In the genomic region with DNA sequence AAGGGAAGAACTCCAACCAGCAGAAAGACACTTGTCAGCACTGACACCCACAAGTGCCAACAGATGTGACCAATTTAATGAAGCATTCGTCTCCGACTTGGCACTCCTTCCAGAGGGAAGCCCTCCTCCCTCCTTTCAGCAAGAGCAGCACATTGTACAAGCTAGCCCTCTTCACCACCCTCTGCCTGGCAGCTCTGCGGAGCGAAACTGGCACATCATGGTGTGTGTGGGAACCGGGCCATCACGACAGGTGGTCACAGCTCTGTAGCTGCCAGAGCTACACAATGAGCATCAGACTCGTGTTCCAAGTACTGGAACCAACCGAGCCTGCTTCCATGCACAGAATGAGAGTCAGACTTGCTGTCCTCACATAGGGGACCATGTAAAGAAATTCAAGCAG, we compare ENCODE assay signal across 8 mouse cellular contexts. TPM values are rescaled to one million over a fixed set of nuclear protein-coding genes. Genes with fewer than 3 reads are reported as not detected.
DNase-seq lines count a peak whose midpoint lies in the region; ATAC-seq and TF ChIP-seq lines count a peak whose summit lies in the region.

No protein-coding gene starts in this region.

- ATAC-seq in forebrain, embryonic 13.5 days: peak; percentile 99
- no peak for ATAC-seq in forebrain, embryonic 11.5 days (replicated peaks; ENCODE audit: low FRiP score)
- peak; percentile 80 for ATAC-seq in embryonic facial prominence, embryonic 15.5 days (ENCODE audit: insufficient number of reproducible peaks, low FRiP score, low TSS enrichment, low read depth)
- ATAC-seq in kidney, embryonic 16.5 days (ENCODE audit: low FRiP score, low TSS enrichment): no peak
- ATAC-seq in heart, embryonic 11.5 days (replicated peaks; ENCODE audit: insufficient number of reproducible peaks, low FRiP score, low TSS enrichment): no peak

- 58% methylated on average over 8 of the region's 8 CpGs for WGBS in forebrain, embryonic 13.5 days
- 97% methylated on average over 8 of the region's 8 CpGs for WGBS in forebrain, embryonic 11.5 days
- 80% methylated on average over 8 of the region's 8 CpGs for WGBS in embryonic facial prominence, embryonic 15.5 days
- WGBS in kidney, embryonic 16.5 days: 83% methylated on average over 8 of the region's 8 CpGs
- WGBS in heart, embryonic 11.5 days (ENCODE audit: insufficient replicate concordance): 83% methylated on average over 8 of the region's 8 CpGs

- H3K4me1 ChIP-seq in forebrain, embryonic 13.5 days: peaks cover 22% of the 10 kb centered on the region
- H3K4me1 ChIP-seq in forebrain, embryonic 11.5 days (replicated peaks; ENCODE audit: control insufficient read depth, insufficient read depth, low read length): no peaks in the 10 kb centered on the region
- 0 out of 2 replicates have a peak, but pooled peaks cover 2% of the 10 kb centered on the region for H3K4me1 ChIP-seq in embryonic facial prominence, embryonic 15.5 days
- 0 out of 2 replicates have a peak, but pooled peaks cover 4% of the 10 kb centered on the region for H3K4me1 ChIP-seq in kidney, embryonic 16.5 days (ENCODE audit: insufficient read depth, low read length)
- no peaks in the 10 kb centered on the region for H3K4me1 ChIP-seq in heart, embryonic 11.5 days (ENCODE audit: control insufficient read depth, insufficient read depth, low read length)

- H3K4me2 ChIP-seq in forebrain, embryonic 13.5 days: no peak overlapping the region
- no peak overlapping the region for H3K4me2 ChIP-seq in forebrain, embryonic 11.5 days (ENCODE audit: low read depth, low read length, severe bottlenecking)
- H3K4me2 ChIP-seq in embryonic facial prominence, embryonic 15.5 days (replicated peaks): no peak overlapping the region
- no peak overlapping the region for H3K4me2 ChIP-seq in kidney, embryonic 16.5 days (replicated peaks; ENCODE audit: low read depth, low read length)
- no peak overlapping the region for H3K4me2 ChIP-seq in heart, embryonic 11.5 days

- no peak overlapping the region for H3K4me3 ChIP-seq in forebrain, embryonic 13.5 days
- H3K4me3 ChIP-seq in forebrain, embryonic 11.5 days (ENCODE audit: low read depth, low read length): no peak overlapping the region
- H3K4me3 ChIP-seq in embryonic facial prominence, embryonic 15.5 days (replicated peaks): no peak overlapping the region
- no peak overlapping the region for H3K4me3 ChIP-seq in layer of hippocampus, adult 2 months
- no peak overlapping the region for H3K4me3 ChIP-seq in kidney, embryonic 16.5 days (ENCODE audit: low read length)
- no peak overlapping the region for H3K4me3 ChIP-seq in heart, embryonic 11.5 days (ENCODE audit: low read depth, low read length)

- TF ChIP-seq CTCF in layer of hippocampus, adult 2 months (conservative IDR thresholded peaks at IDR 0.05): no peak

- DNase-seq in forebrain, embryonic 11.5 days (ENCODE audit: low spot score): no peak
- peak; percentile 92 to 93 for DNase-seq in layer of hippocampus, adult 2 months (ENCODE audit: low spot score in 2 of 2)
- peak; percentile 15 for DNase-seq in retina, adult 2 months (ENCODE audit: low read depth, low spot score)
- DNase-seq in spleen, postnatal 10 days (ENCODE audit: low spot score in 2 of 2): no peak

- H3K9me3 ChIP-seq in forebrain, embryonic 13.5 days (replicated peaks): no peaks in the 10 kb centered on the region
- no peaks in the 10 kb centered on the region for H3K9me3 ChIP-seq in forebrain, embryonic 11.5 days (ENCODE audit: control insufficient read depth, low read length)
- no peaks in the 10 kb centered on the region for H3K9me3 ChIP-seq in embryonic facial prominence, embryonic 15.5 days (replicated peaks)
- no peaks in the 10 kb centered on the region for H3K9me3 ChIP-seq in kidney, embryonic 16.5 days (ENCODE audit: low read length)
- no peaks in the 10 kb centered on the region for H3K9me3 ChIP-seq in heart, embryonic 11.5 days (replicated peaks; ENCODE audit: control insufficient read depth, low read length)

- H3K36me3 ChIP-seq in forebrain, embryonic 13.5 days (ENCODE audit: poor library complexity, severe bottlenecking): peaks cover 17% of the 10 kb centered on the region
- H3K36me3 ChIP-seq in forebrain, embryonic 11.5 days (ENCODE audit: control insufficient read depth, insufficient read depth, low read length): no peaks in the 10 kb centered on the region
- peaks cover 10% of the 10 kb centered on the region for H3K36me3 ChIP-seq in embryonic facial prominence, embryonic 15.5 days
- H3K36me3 ChIP-seq in kidney, embryonic 16.5 days (ENCODE audit: insufficient read depth, low read length): peaks cover 4% of the 10 kb centered on the region; the same call in 1 of the 2 replicates
- peaks cover 2% of the 10 kb centered on the region; the same call in 1 of the 2 replicates for H3K36me3 ChIP-seq in heart, embryonic 11.5 days (ENCODE audit: control insufficient read depth, insufficient read depth, low read length)

- no peak overlapping the region for H3K9ac ChIP-seq in forebrain, embryonic 13.5 days
- H3K9ac ChIP-seq in forebrain, embryonic 11.5 days (ENCODE audit: low read length): no peak overlapping the region
- H3K9ac ChIP-seq in embryonic facial prominence, embryonic 15.5 days: no peak overlapping the region
- H3K9ac ChIP-seq in kidney, embryonic 16.5 days (replicated peaks; ENCODE audit: low read length): no peak overlapping the region
- H3K9ac ChIP-seq in heart, embryonic 11.5 days (ENCODE audit: low read depth, low read length): no peak overlapping the region

- no peak overlapping the region for H3K27ac ChIP-seq in forebrain, embryonic 13.5 days
- no peak overlapping the region for H3K27ac ChIP-seq in forebrain, embryonic 11.5 days (ENCODE audit: low read depth, low read length)
- H3K27ac ChIP-seq in embryonic facial prominence, embryonic 15.5 days (replicated peaks): no peak overlapping the region
- H3K27ac ChIP-seq in layer of hippocampus, adult 2 months: no peak overlapping the region
- no peak overlapping the region for H3K27ac ChIP-seq in kidney, embryonic 16.5 days (ENCODE audit: low read length)
- H3K27ac ChIP-seq in heart, embryonic 11.5 days (ENCODE audit: low read depth, low read length): no peak overlapping the region

- no peaks in the 10 kb centered on the region for H3K27me3 ChIP-seq in forebrain, embryonic 13.5 days
- no peaks in the 10 kb centered on the region for H3K27me3 ChIP-seq in forebrain, embryonic 11.5 days (ENCODE audit: control insufficient read depth, insufficient read depth, low read length)
- H3K27me3 ChIP-seq in embryonic facial prominence, embryonic 15.5 days: no peaks in the 10 kb centered on the region
- H3K27me3 ChIP-seq in kidney, embryonic 16.5 days (ENCODE audit: insufficient read depth, low read length): no peaks in the 10 kb centered on the region
- H3K27me3 ChIP-seq in heart, embryonic 11.5 days (ENCODE audit: control insufficient read depth, insufficient read depth, low read length): no peaks in the 10 kb centered on the region

RNA-seq across cellular contexts. Expression of a gene that starts 25.9 kb away (rescaled TPM):
- polyA plus RNA-seq in forebrain, embryonic 13.5 days (2015; fragmentation: Nextera tagmentation; extraction: Ambion mirVana): 32.4 and 39.9 TPM in 2 replicates
- polyA plus RNA-seq in forebrain, embryonic 11.5 days (2014; fragmentation: Nextera tagmentation; extraction: Ambion mirVana): 31.8 and 37.2 TPM in 2 replicates
- 24.2 and 25.2 TPM in 2 replicates for polyA plus RNA-seq in embryonic facial prominence, embryonic 15.5 days (2015; fragmentation: Nextera tagmentation; extraction: Ambion mirVana)
- 10 to 100 TPM; 19.0 to 23.0 TPM for total RNA-seq in layer of hippocampus, adult 2 months (2021)
- polyA plus RNA-seq in kidney, embryonic 16.5 days (2015; fragmentation: Nextera tagmentation; extraction: Ambion mirVana): 36.6 and 37.4 TPM in 2 replicates
- 21.7 and 23.9 TPM in 2 replicates for polyA plus RNA-seq in heart, embryonic 11.5 days (2014; fragmentation: Nextera tagmentation; extraction: Ambion mirVana)

RNA-seq across cellular contexts. Expression of a gene that starts 44.4 kb away (rescaled TPM):
- 5.0 and 5.2 TPM in 2 replicates for polyA plus RNA-seq in forebrain, embryonic 13.5 days (2015; fragmentation: Nextera tagmentation; extraction: Ambion mirVana)
- polyA plus RNA-seq in forebrain, embryonic 11.5 days (2014; fragmentation: Nextera tagmentation; extraction: Ambion mirVana): 5.9 and 6.5 TPM in 2 replicates
- 10.8 and 12.5 TPM in 2 replicates for polyA plus RNA-seq in embryonic facial prominence, embryonic 15.5 days (2015; fragmentation: Nextera tagmentation; extraction: Ambion mirVana)
- total RNA-seq in layer of hippocampus, adult 2 months (2021): 10 to 100 TPM; 32.1 to 34.3 TPM
- 19.2 and 20.5 TPM in 2 replicates for polyA plus RNA-seq in kidney, embryonic 16.5 days (2015; fragmentation: Nextera tagmentation; extraction: Ambion mirVana)
- polyA plus RNA-seq in heart, embryonic 11.5 days (2014; fragmentation: Nextera tagmentation; extraction: Ambion mirVana): 11.6 and 15.0 TPM in 2 replicates

Comparison
In these comparisons a context has a peak if more than half of its experiments do, and no peak if none do; other contexts are left out.
1. ATAC-seq: peak in forebrain, embryonic 13.5 days (single experiment) and embryonic facial prominence, embryonic 15.5 days (single experiment); none in forebrain, embryonic 11.5 days (single experiment), kidney, embryonic 16.5 days (single experiment) and heart, embryonic 11.5 days (single experiment).
2. DNase-seq: peak in layer of hippocampus, adult 2 months (2 of 2) and retina, adult 2 months (single experiment); none in forebrain, embryonic 11.5 days (single experiment) and spleen, postnatal 10 days (0 of 2).